10 mouse cellular contexts compared by ENCODE assay signal in genomic region chr16:45886599-45886998, GRCm38 (mm10).
DNase-seq lines count a peak whose midpoint lies in the region; ATAC-seq and TF ChIP-seq lines count a peak whose summit lies in the region.
"Had no signal": no experiment of that assay in that cellular context is flagged by ENCODE, and none has a peak within 500 bp of the region (broad histone marks: within the 10 kb centered on the region; RNA-seq: fewer than 3 reads in every experiment).

No protein-coding gene starts in this region.

- H3K27ac ChIP-seq in heart, embryonic 10.5 days: peak overlapping the region; percentile 36; the same call in 1 of the 2 replicates
- H3K27ac ChIP-seq in heart, adult 2 months: no peak overlapping the region
- H3K27ac ChIP-seq in embryonic fibroblast, embryonic 13.5 days (ENCODE audit: insufficient read depth, low read length): peak overlapping the region; percentile 76
- no peak overlapping the region for H3K27ac ChIP-seq in hindbrain, embryonic 11.5 days (ENCODE audit: low read depth, low read length)
- H3K27ac ChIP-seq: liver, embryonic 12.5 days; neural tube, embryonic 13.5 days had no signal

- H3K9ac ChIP-seq in heart, adult 2 months (ENCODE audit: low read depth, low read length): no peak overlapping the region
- no peak overlapping the region for H3K9ac ChIP-seq in hindbrain, embryonic 11.5 days (ENCODE audit: low read depth, low read length)
- H3K9ac ChIP-seq: liver, embryonic 12.5 days; neural tube, embryonic 13.5 days had no signal

- H3K79me2 ChIP-seq in heart, adult 2 months (replicated peaks; ENCODE audit: control insufficient read depth, insufficient read depth, low read length): no peaks in the 10 kb centered on the region

- no peak overlapping the region for H3K4me3 ChIP-seq in heart, embryonic 10.5 days
- H3K4me3 ChIP-seq in heart, adult 2 months: no peak overlapping the region
- H3K4me3 ChIP-seq in embryonic fibroblast, embryonic 13.5 days (ENCODE audit: insufficient read depth, low read length): no peak overlapping the region
- no peak overlapping the region for H3K4me3 ChIP-seq in hindbrain, embryonic 11.5 days (ENCODE audit: low read depth, low read length)
- H3K4me3 ChIP-seq: liver, embryonic 12.5 days; neural tube, embryonic 13.5 days had no signal

- no peak for ATAC-seq in hindbrain, embryonic 11.5 days (ENCODE audit: low FRiP score)
- ATAC-seq: liver, embryonic 12.5 days had no signal

- no peaks in the 10 kb centered on the region for H3K36me3 ChIP-seq in heart, embryonic 10.5 days
- no peaks in the 10 kb centered on the region for H3K36me3 ChIP-seq in heart, adult 2 months (ENCODE audit: control insufficient read depth, insufficient read depth, low read length)
- no peaks in the 10 kb centered on the region for H3K36me3 ChIP-seq in hindbrain, embryonic 11.5 days (ENCODE audit: control insufficient read depth, insufficient read depth, low read length)
- H3K36me3 ChIP-seq: liver, embryonic 12.5 days; neural tube, embryonic 13.5 days had no signal

- no peak for DNase-seq in heart, embryonic 10.5 days (ENCODE audit: low spot score)
- DNase-seq in heart, adult 2 months: no peak
- peak; percentile 91 for DNase-seq in 3T3-L1 (ENCODE audit: low read depth, low spot score)
- peak; percentile 29 for DNase-seq in lung, postnatal 10 days
- DNase-seq in cerebellum, adult 8-10 months: no peak
- no peak for DNase-seq in testis, postnatal 10 days (ENCODE audit: low spot score)
- no peak for DNase-seq in hindbrain, embryonic 11.5 days (ENCODE audit: low spot score)

- H3K27me3 ChIP-seq in heart, embryonic 10.5 days (ENCODE audit: insufficient read depth, poor library complexity, severe bottlenecking): no peaks in the 10 kb centered on the region
- no peaks in the 10 kb centered on the region for H3K27me3 ChIP-seq in heart, adult 2 months (ENCODE audit: control insufficient read depth, insufficient read depth, low read length)
- no peaks in the 10 kb centered on the region for H3K27me3 ChIP-seq in hindbrain, embryonic 11.5 days (ENCODE audit: control insufficient read depth, insufficient read depth, low read length)
- H3K27me3 ChIP-seq: liver, embryonic 12.5 days; neural tube, embryonic 13.5 days had no signal

- 38% methylated on average over 5 of the region's 5 CpGs for WGBS in heart, embryonic 10.5 days
- WGBS in heart, adult 2 months: 54% methylated on average over 5 of the region's 5 CpGs
- 75% methylated on average over 5 of the region's 5 CpGs for WGBS in hindbrain, embryonic 11.5 days

- peaks cover 15% of the 10 kb centered on the region for H3K4me1 ChIP-seq in heart, embryonic 10.5 days
- no peaks in the 10 kb centered on the region for H3K4me1 ChIP-seq in heart, adult 2 months (ENCODE audit: control insufficient read depth, insufficient read depth, low read length)
- peaks cover 12% of the 10 kb centered on the region for H3K4me1 ChIP-seq in embryonic fibroblast, embryonic 13.5 days (ENCODE audit: control insufficient read depth, insufficient read depth, low read length)
- H3K4me1 ChIP-seq in hindbrain, embryonic 11.5 days (replicated peaks; ENCODE audit: control insufficient read depth, insufficient read depth, low read length): no peaks in the 10 kb centered on the region
- H3K4me1 ChIP-seq: liver, embryonic 12.5 days; neural tube, embryonic 13.5 days had no signal

- TF ChIP-seq POLR2A in heart, adult 2 months (IDR thresholded peaks at IDR 0.05; ENCODE audit: insufficient read depth, low read depth, low read length): no peak
- no peak for TF ChIP-seq POLR2A in embryonic fibroblast, embryonic 13.5 days (IDR thresholded peaks at IDR 0.05; ENCODE audit: low read depth, low read length)

- TF ChIP-seq CTCF in heart, adult 2 months (IDR thresholded peaks at IDR 0.05): no peak
- TF ChIP-seq CTCF in embryonic fibroblast, embryonic 13.5 days (IDR thresholded peaks at IDR 0.05; ENCODE audit: borderline replicate concordance, insufficient read depth, low read length): no peak

- intact Hi-C loops in heart, adult 2 months (cut with DNase I): no loop called here

- no peak overlapping the region for H3K4me2 ChIP-seq in hindbrain, embryonic 11.5 days (replicated peaks; ENCODE audit: low read depth, low read length)
- H3K4me2 ChIP-seq: liver, embryonic 12.5 days; neural tube, embryonic 13.5 days had no signal

- TF ChIP-seq EP300 in heart, adult 2 months (IDR thresholded peaks at IDR 0.05; ENCODE audit: insufficient read depth, low read depth, low read length): no peak

- H3K9me3 ChIP-seq in heart, embryonic 10.5 days: no peaks in the 10 kb centered on the region
- no peaks in the 10 kb centered on the region for H3K9me3 ChIP-seq in hindbrain, embryonic 11.5 days (ENCODE audit: control insufficient read depth, low read length)
- H3K9me3 ChIP-seq: liver, embryonic 12.5 days; neural tube, embryonic 13.5 days had no signal

Comparison
In these comparisons a context has a peak if more than half of its experiments do, and no peak if none do; other contexts are left out.
1. H3K27ac ChIP-seq: peak in heart, embryonic 10.5 days (single experiment) and embryonic fibroblast, embryonic 13.5 days (single experiment); none in heart, adult 2 months (single experiment) and hindbrain, embryonic 11.5 days (single experiment).
2. DNase-seq: peak in 3T3-L1 (single experiment) and lung, postnatal 10 days (single experiment); none in heart, embryonic 10.5 days (single experiment), heart, adult 2 months (0 of 2), cerebellum, adult 8-10 months (single experiment), testis, postnatal 10 days (single experiment) and hindbrain, embryonic 11.5 days (single experiment).